Mouse (Mus musculus) layer of hippocampus, adult 18-20 months (tissue): ENCODE measurements around the gene Pex16. TPM values are rescaled to one million over a fixed set of nuclear protein-coding genes. Genes with fewer than 3 reads are reported as not detected.

Experiments
- DNase-seq, 2 experiments: peaks; one replicate each; pipeline ENCODE4 v3.0.0; 2022; ENCODE audit warnings: low spot score in 2 of 2
- microRNA-seq, 2 experiments: library from miRNA; unstranded; fragments of <30 nt; microRNA quantifications; one replicate each; pipeline ENCODE4 v1.2.0; 2021
- total RNA-seq, 2 experiments: library from RNA; stranded (reverse); gene quantifications; 2 replicates each; pipeline ENCODE4 v1.2.3; 2021

Gene Pex16
- total RNA-seq, 2 experiments from 2014 or later: 31.7 to 32.8 TPM

- no peak for DNase-seq
These were observed 47.4 kb downstream of the Pex16 start for GRCm38 (mm10) chr2:92421723-92422387.

DNA sequence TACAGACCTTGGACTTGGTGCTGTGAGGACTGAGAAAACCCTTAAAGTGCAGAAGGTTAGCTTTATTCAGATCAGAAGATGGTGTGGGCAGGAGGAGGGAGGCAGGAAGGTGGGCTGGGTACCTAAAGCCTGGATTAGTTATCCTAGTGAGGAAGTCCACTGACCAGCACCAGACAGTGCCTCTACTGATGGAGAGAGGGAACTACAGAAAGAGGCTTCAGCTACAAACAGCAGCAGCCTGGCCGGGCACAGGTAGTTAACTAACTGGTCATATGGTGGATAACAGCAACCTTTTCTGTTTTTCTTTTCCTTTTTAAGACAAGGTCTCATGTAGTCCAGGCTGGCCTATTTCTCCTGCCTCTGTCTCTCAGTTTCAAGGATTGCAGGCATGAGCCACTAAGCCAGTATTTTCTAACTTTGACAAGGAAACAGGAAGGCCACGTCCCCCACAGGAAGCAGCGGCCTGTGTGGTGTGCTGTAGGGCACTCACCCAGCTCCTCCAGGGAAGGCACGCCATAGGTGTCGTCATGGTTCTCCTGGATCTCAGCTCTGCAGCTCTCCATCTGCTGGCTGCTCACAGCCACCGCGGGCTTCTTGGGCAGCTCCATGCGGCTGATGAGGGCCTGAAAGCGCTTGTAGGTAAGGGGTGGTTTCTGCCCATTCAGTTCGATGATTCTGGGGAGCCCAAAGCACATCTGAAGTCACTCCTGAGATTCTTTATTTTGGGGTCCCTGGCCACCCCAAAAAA lies 48.1 kb downstream of the Pex16 start:
- no peak for DNase-seq

GRCm38 (mm10) chr2:92423156-92423555 lies 48.7 kb downstream of the Pex16 start:
- no peak for DNase-seq

- DNase-seq: peak; percentile 77 to 82
These were observed 49.4 kb downstream of the Pex16 start for GRCm38 (mm10) chr2:92423702-92424461.

GRCm38 (mm10) chr2:92424462-92425308 lies 50.2 kb downstream of the Pex16 start:
- peak in 1 of 2 experiments; percentile 61 for DNase-seq

DNA sequence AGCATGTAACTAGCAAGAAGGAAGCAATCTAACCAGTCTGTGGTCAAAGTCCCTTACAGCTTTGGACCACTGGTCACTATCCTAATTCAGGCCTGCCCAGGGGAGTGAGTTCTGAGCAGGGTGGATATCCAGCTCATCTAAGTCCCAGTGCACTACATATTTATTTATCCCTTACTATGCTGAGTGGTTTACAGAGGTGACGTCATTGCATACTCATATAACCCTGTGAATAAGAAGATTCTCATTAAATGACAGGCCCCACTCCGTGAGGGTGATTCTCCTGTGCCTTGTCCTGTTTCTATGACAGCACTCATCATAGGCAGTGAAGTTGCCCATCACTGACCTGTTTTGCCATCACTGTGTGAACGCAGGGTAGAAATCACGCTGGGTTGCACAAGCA lies 50.9 kb downstream of the Pex16 start:
- no peak for DNase-seq

- no peak for DNase-seq
These were observed 52.0 kb downstream of the Pex16 start for GRCm38 (mm10) chr2:92426426-92426825.

- peak; percentile 73 to 88 for DNase-seq
These were observed 53.4 kb downstream of the Pex16 start for GRCm38 (mm10) chr2:92427882-92428281.

DNA sequence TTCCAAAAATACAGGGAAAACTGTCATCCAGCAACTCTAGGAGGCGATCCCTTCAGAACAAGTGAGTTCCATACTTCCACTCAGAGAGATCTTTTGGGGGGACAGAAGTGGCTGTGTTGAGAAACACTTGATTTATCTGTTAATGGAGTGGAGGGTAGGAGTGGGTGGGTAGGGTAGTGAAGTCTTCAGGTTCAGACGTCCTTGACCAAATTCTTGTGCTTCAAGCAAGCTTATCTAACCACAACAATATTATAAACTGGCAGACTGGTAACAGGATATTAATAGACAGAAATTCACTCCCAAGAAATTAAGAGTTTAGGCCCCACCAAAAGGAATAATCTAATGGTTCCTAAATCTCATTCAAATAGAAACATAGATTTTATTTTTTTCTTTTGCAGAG lies 55.6 kb downstream of the Pex16 start:
- no peak for DNase-seq

Small RNAs within 50 kb of the gene (microRNA-seq; reads per million reads assigned to microRNA genes)
- 3.5 to 5.3 reads per million in 2 experiments for gene Mir7000

Other genes with a start within 250 kb of the Pex16 start
- gene Large2, start 193 bp downstream of the Pex16 start, total RNA-seq: under 1 TPM; 0.20 to 0.86 TPM
- gene 1700029I15Rik, start 7.9 kb downstream of the Pex16 start, total RNA-seq: 1 to 10 TPM; 3.7 to 6.2 TPM
- 100 to 1,000 TPM; 350 to 365 TPM for gene Mapk8ip1, start 26.6 kb downstream of the Pex16 start, total RNA-seq
- gene Cry2, start 59.4 kb downstream of the Pex16 start, total RNA-seq: 100 to 1,000 TPM in 1 of 2 experiments, 10 to 100 TPM in 1; 99.0 to 111 TPM
- gene Slc35c1, start 85.9 kb downstream of the Pex16 start, total RNA-seq: 10 to 100 TPM; 13.6 to 14.1 TPM
- 100 to 1,000 TPM; 307 to 312 TPM for gene Chst1, start 225.0 kb downstream of the Pex16 start, total RNA-seq